Mouse (Mus musculus): ENCODE data around the gene Gm3373. TPM values are rescaled to one million over a fixed set of nuclear protein-coding genes. Genes with fewer than 3 reads are reported as not detected.
"Not testable (repeated sequence)": the region's sequence is repeated elsewhere in the genome, so short reads cannot be mapped to it uniquely, and the experiment has no call there.

Gene Gm3373
- polyA plus RNA-seq (2014; fragmentation: Nextera tagmentation; extraction: Ambion mirVana) = 0.41 TPM in 1 of 2 replicates, not detected in the other

DNA sequence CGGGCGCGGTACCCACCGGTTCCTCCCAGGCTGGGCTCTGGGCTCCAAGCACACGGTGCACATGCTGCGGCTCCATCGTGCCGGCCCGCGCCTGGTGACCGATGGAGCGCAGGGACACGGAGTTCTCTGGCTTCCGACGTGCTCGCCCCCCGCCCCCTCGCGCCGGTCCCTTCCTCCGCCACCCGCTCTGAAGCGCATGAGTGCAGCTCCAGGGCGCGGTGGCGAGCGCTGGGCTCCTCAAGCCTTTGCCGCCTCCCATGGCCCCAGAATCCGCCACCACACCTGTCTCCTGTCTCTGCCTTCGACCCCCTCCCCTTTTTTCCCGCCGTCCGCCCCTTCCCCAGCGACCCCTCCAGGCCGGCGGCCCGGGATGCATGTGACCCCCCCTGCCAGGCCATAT is at the start of gene Gm3373:
TSS of gene Gm3373 (minus strand) at position 101 of the 400 bp plus-strand sequence.
- ATAC-seq (ENCODE audit: low read depth); DNase-seq (ENCODE audit: low spot score); H3K4me3 ChIP-seq (ENCODE audit: low read depth, low read length); H3K9me3 ChIP-seq (ENCODE audit: control insufficient read depth, low read length); H3K4me2 ChIP-seq (ENCODE audit: low read depth, low read length); H3K27ac ChIP-seq (replicated peaks; ENCODE audit: low read depth, low read length); H3K9ac ChIP-seq (ENCODE audit: low read depth, low read length); H3K36me3 ChIP-seq (ENCODE audit: control insufficient read depth, insufficient read depth, low read length); H3K27me3 ChIP-seq (replicated peaks; ENCODE audit: control insufficient read depth, insufficient read depth, low read length); H3K4me1 ChIP-seq (ENCODE audit: control insufficient read depth, insufficient read depth, low read length): not testable (repeated sequence)
- no CpG with 5 or more reads among the region's 37 CpGs for WGBS

GRCm38 (mm10) chr14:5687357-5687756 is 54.0 kb downstream of the Gm3373 start, which contains the start of gene Gm9603:
TSS of gene Gm9603 (minus strand) at chr14:5687457.
- H3K4me1 ChIP-seq (ENCODE audit: control insufficient read depth, insufficient read depth, low read length); H3K27ac ChIP-seq (replicated peaks; ENCODE audit: low read depth, low read length); DNase-seq (ENCODE audit: low spot score); H3K4me2 ChIP-seq (ENCODE audit: low read depth, low read length); H3K36me3 ChIP-seq (ENCODE audit: control insufficient read depth, insufficient read depth, low read length); H3K9ac ChIP-seq (ENCODE audit: low read depth, low read length); H3K9me3 ChIP-seq (ENCODE audit: control insufficient read depth, low read length); H3K4me3 ChIP-seq (ENCODE audit: low read depth, low read length); ATAC-seq (ENCODE audit: low read depth); H3K27me3 ChIP-seq (replicated peaks; ENCODE audit: control insufficient read depth, insufficient read depth, low read length): not testable (repeated sequence)
- WGBS = no CpG with 5 or more reads among the region's 2 CpGs

Other genes starting within 250 kb of the Gm3373 start
- 0.46 and 0.63 TPM in 2 replicates for gene Gm3488, start 239.9 kb downstream of the Gm3373 start, polyA plus RNA-seq (2014; fragmentation: Nextera tagmentation; extraction: Ambion mirVana)
- not detected in 2 replicates for gene Gm3532, start 203.1 kb downstream of the Gm3373 start, polyA plus RNA-seq (2014; fragmentation: Nextera tagmentation; extraction: Ambion mirVana)
- gene Gm8265, start 108.5 kb downstream of the Gm3373 start, polyA plus RNA-seq (2014; fragmentation: Nextera tagmentation; extraction: Ambion mirVana) = not detected in 2 replicates
- not detected in 2 replicates for gene Gm9603, start 54.1 kb downstream of the Gm3373 start, polyA plus RNA-seq (2014; fragmentation: Nextera tagmentation; extraction: Ambion mirVana)
- 0.58 and 0.68 TPM in 2 replicates for gene Gm3383, start 66.4 kb upstream of the Gm3373 start, polyA plus RNA-seq (2014; fragmentation: Nextera tagmentation; extraction: Ambion mirVana)
- gene Gm3424, start 88.8 kb upstream of the Gm3373 start, polyA plus RNA-seq (2014; fragmentation: Nextera tagmentation; extraction: Ambion mirVana) = not detected in 2 replicates
- gene Gm8237, start 138.8 kb upstream of the Gm3373 start, polyA plus RNA-seq (2014; fragmentation: Nextera tagmentation; extraction: Ambion mirVana) = not detected in 2 replicates
- gene Gm3248, start 220.2 kb upstream of the Gm3373 start, polyA plus RNA-seq (2014; fragmentation: Nextera tagmentation; extraction: Ambion mirVana) = 0.36 and 0.63 TPM in 2 replicates
- gene Gm3453, start 237.6 kb upstream of the Gm3373 start, polyA plus RNA-seq (2014; fragmentation: Nextera tagmentation; extraction: Ambion mirVana) = not detected in 2 replicates

Data from embryonic facial prominence, embryonic 14.5 days (tissue).